Mouse (Mus musculus): Measurements from ENCODE around the gene Sertad4.
A peak's percentile ranks its signal among the peaks of the same experiment; 100 is the strongest.

The Sertad4 gene

GRCm38 (mm10) chr1:192855474-192856230, at the start of gene Sertad4:
TSS of gene Sertad4 (minus strand) at chr1:192855756.
- peak; percentile 55 for DNase-seq (ENCODE audit: low read depth, low spot score)

- DNase-seq (ENCODE audit: low read depth, low spot score) = no peak
Observed at GRCm38 (mm10) chr1:192901516-192901915, 46.0 kb upstream of the Sertad4 start.

- DNase-seq (ENCODE audit: low read depth, low spot score) = no peak
Observed at GRCm38 (mm10) chr1:192900913-192901312, 45.4 kb upstream of the Sertad4 start.

GRCm38 (mm10) chr1:192898742-192899141, 43.2 kb upstream of the Sertad4 start:
- no peak for DNase-seq (ENCODE audit: low read depth, low spot score)

- peak; percentile 13 for DNase-seq (ENCODE audit: low read depth, low spot score)
Observed at GRCm38 (mm10) chr1:192897218-192897617, 41.7 kb upstream of the Sertad4 start.

- no peak for DNase-seq (ENCODE audit: low read depth, low spot score)
Observed at GRCm38 (mm10) chr1:192896076-192896475, 40.5 kb upstream of the Sertad4 start.

- no peak for DNase-seq (ENCODE audit: low read depth, low spot score)
Observed at GRCm38 (mm10) chr1:192890716-192891115, 35.2 kb upstream of the Sertad4 start.

- DNase-seq (ENCODE audit: low read depth, low spot score) = no peak
Observed at GRCm38 (mm10) chr1:192882617-192883295, 27.2 kb upstream of the Sertad4 start.

GRCm38 (mm10) chr1:192880130-192880529, 24.6 kb upstream of the Sertad4 start:
- no peak for DNase-seq (ENCODE audit: low read depth, low spot score)

GRCm38 (mm10) chr1:192879086-192879580, 23.6 kb upstream of the Sertad4 start:
- no peak for DNase-seq (ENCODE audit: low read depth, low spot score)

- no peak for DNase-seq (ENCODE audit: low read depth, low spot score)
Observed at GRCm38 (mm10) chr1:192872841-192873240, 17.3 kb upstream of the Sertad4 start.

- no peak for DNase-seq (ENCODE audit: low read depth, low spot score)
Observed at GRCm38 (mm10) chr1:192869761-192870160, 14.2 kb upstream of the Sertad4 start.

GRCm38 (mm10) chr1:192864440-192864839, 8.9 kb upstream of the Sertad4 start:
- DNase-seq (ENCODE audit: low read depth, low spot score) = no peak

- DNase-seq (ENCODE audit: low read depth, low spot score) = no peak
Observed at GRCm38 (mm10) chr1:192861305-192861960, 5.9 kb upstream of the Sertad4 start.

- no peak for DNase-seq (ENCODE audit: low read depth, low spot score)
Observed at GRCm38 (mm10) chr1:192860273-192860672, 4.7 kb upstream of the Sertad4 start.

- no peak for DNase-seq (ENCODE audit: low read depth, low spot score)
Observed at GRCm38 (mm10) chr1:192857582-192857981, 2.0 kb upstream of the Sertad4 start.

- DNase-seq (ENCODE audit: low read depth, low spot score) = no peak
Observed at GRCm38 (mm10) chr1:192856931-192857330, 1.4 kb upstream of the Sertad4 start.

GRCm38 (mm10) chr1:192856411-192856810, 855 bp upstream of the Sertad4 start:
- no peak for DNase-seq (ENCODE audit: low read depth, low spot score)

GRCm38 (mm10) chr1:192854819-192855271, 711 bp downstream of the Sertad4 start:
- DNase-seq (ENCODE audit: low read depth, low spot score) = peak; percentile 21

GRCm38 (mm10) chr1:192853988-192854818, 1.4 kb downstream of the Sertad4 start:
- peak; percentile 39 for DNase-seq (ENCODE audit: low read depth, low spot score)

GRCm38 (mm10) chr1:192853429-192853828, 2.1 kb downstream of the Sertad4 start:
- no peak for DNase-seq (ENCODE audit: low read depth, low spot score)

Measured in skeletal muscle tissue, adult 2 months (tissue).